Mouse (Mus musculus): ENCODE measurements around the gene Med13l. TPM values are rescaled to one million over a fixed set of nuclear protein-coding genes. Genes with fewer than 3 reads are reported as not detected.
A peak's percentile ranks its signal among the peaks of the same experiment; 100 is the strongest.
"Not testable (repeated sequence)": the region's sequence is repeated elsewhere in the genome, so short reads cannot be mapped to it uniquely, and the experiment has no call there.

The Med13l gene
- polyA plus RNA-seq, 1 experiment from 2014 or later: 12.2 TPM

DNA sequence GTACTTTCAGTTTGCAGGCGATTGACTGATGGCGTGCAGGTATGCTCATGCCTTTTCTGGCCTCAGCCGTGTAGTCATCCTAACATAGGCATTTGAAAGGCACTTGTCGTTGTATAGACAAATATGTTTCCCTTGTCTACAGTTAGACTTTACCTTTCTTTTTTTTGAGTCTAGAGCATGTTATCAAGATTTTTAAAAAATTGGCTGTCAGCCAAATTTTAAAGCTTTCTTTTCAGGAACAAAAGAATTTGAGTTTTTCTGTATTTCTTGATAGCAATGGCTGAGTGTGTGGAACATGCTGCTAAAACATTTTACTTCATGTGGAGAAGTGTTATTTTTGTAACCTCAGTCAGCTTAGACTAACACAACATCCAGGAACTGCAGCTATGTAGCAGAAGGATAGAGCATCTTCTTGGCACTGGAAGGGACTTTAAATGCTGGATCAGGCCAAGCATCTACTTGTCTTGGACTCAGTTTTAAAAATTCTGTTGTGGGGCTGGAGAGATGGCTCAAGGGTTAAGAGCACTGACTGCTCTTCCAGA lies 89.6 kb downstream of the Med13l start:
- no peak overlapping the region for H3K27ac ChIP-seq (ENCODE audit: low read length)
- H3K9me3 ChIP-seq (replicated peaks; ENCODE audit: control insufficient read depth, low read length): no peaks in the 10 kb centered on the region
- H3K9ac ChIP-seq (ENCODE audit: low read depth, low read length): no peak overlapping the region
- no peak overlapping the region for H3K4me2 ChIP-seq (ENCODE audit: low read depth, low read length)
- H3K27me3 ChIP-seq (ENCODE audit: control insufficient read depth, insufficient read depth, low read depth, low read length): no peaks in the 10 kb centered on the region
- H3K36me3 ChIP-seq (ENCODE audit: control insufficient read depth, insufficient read depth): no peaks in the 10 kb centered on the region
- H3K4me1 ChIP-seq (ENCODE audit: control insufficient read depth, low read depth, low read length): peaks cover 33% of the 10 kb centered on the region
- 83% methylated on average over 4 of the region's 4 CpGs for WGBS (ENCODE audit: insufficient replicate concordance)
- no peak overlapping the region for H3K4me3 ChIP-seq (ENCODE audit: low read depth, low read length)
- ATAC-seq (ENCODE audit: low read depth): no peak

DNA sequence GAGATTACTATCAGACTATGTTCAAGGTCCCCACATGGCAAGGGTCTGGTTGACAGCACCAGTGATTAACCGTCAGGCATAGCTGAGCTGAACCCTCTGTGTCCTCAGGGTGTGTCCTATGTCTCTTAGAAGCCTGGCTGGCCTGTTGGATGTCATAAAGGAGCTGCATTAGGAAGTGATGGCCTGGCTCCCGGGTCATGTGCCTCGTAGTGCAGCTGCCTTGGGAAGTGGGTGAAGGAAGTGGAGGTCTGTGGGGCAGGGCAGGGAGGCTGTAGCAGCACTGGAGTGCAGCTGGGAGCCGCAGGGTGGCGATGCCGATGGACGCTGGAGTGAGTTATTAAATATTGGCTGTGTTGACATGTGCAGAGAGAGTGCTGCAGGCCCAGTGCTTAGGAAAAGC lies 90.3 kb downstream of the Med13l start:
- no peaks in the 10 kb centered on the region for H3K27me3 ChIP-seq (ENCODE audit: control insufficient read depth, insufficient read depth, low read depth, low read length)
- WGBS (ENCODE audit: insufficient replicate concordance): 71% methylated on average over 7 of the region's 7 CpGs
- peaks cover 28% of the 10 kb centered on the region for H3K4me1 ChIP-seq (ENCODE audit: control insufficient read depth, low read depth, low read length)
- no peak overlapping the region for H3K27ac ChIP-seq (ENCODE audit: low read length)
- H3K4me2 ChIP-seq (ENCODE audit: low read depth, low read length): no peak overlapping the region
- no peak overlapping the region for H3K4me3 ChIP-seq (ENCODE audit: low read depth, low read length)
- H3K9me3 ChIP-seq (replicated peaks; ENCODE audit: control insufficient read depth, low read length): no peaks in the 10 kb centered on the region
- H3K36me3 ChIP-seq (ENCODE audit: control insufficient read depth, insufficient read depth): no peaks in the 10 kb centered on the region
- H3K9ac ChIP-seq (ENCODE audit: low read depth, low read length): no peak overlapping the region
- ATAC-seq (ENCODE audit: low read depth): 0 out of 2 replicates have a peak, but pooled peaks have one; percentile 16

DNA sequence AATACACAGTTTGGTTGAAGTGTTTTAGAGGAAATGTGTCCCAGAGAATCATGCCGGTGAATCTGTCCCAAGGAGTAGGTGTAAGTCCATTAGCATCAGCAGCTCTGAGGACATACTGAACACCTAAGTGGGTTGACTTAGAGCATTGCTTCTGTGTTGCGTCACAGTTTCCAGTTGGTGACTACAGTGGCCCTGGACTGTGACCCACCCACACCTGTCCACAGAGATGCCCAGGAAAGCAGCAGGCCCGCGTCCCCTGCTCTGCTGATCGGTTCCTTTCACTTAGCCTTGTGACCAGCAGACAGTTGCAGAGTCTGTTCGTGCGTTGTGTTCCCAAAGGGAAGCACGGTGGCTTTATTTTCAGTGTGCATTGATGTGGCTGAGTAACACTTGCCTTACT lies 92.1 kb downstream of the Med13l start:
- H3K4me2 ChIP-seq (ENCODE audit: low read depth, low read length): no peak overlapping the region
- peak; percentile 70 for ATAC-seq (ENCODE audit: low read depth)

DNA sequence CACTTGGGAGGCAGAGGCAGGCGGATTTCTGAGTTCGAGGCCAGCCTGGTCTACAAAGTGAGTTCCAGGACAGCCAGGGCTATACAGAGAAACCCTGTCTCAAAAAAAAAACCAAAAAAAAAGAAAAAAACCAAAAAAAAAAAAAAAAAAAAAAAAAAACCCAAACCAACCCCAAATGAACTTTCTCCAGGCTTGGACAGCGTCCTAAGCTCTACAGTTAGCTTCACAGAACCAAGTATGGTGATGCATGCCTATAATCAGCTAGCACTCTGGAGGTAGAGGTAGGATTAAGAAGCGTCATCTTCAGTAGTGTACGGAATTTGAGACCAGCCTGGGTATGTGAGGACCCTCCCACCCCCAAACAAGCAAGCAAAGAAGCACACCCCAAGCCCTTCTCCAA lies 92.6 kb downstream of the Med13l start:
- not testable (repeated sequence) for H3K27me3 ChIP-seq (ENCODE audit: control insufficient read depth, insufficient read depth, low read depth, low read length); H3K27ac ChIP-seq (ENCODE audit: low read length); H3K4me3 ChIP-seq (ENCODE audit: low read depth, low read length); H3K9ac ChIP-seq (ENCODE audit: low read depth, low read length); H3K36me3 ChIP-seq (ENCODE audit: control insufficient read depth, insufficient read depth); H3K4me2 ChIP-seq (ENCODE audit: low read depth, low read length); H3K4me1 ChIP-seq (ENCODE audit: control insufficient read depth, low read depth, low read length); ATAC-seq (ENCODE audit: low read depth); H3K9me3 ChIP-seq (replicated peaks; ENCODE audit: control insufficient read depth, low read length)
- WGBS (ENCODE audit: insufficient replicate concordance): 85% methylated on average over 5 of the region's 5 CpGs

More for the DNA sequence above, 92.1 kb downstream of the Med13l start:
- Histone ChIP-seq H3K9me3 (replicated peaks; ENCODE audit: control insufficient read depth, low read length) (no peaks in the 10 kb centered on the region), H3K9ac (ENCODE audit: low read depth, low read length) (no peak overlapping the region), H3K36me3 (ENCODE audit: control insufficient read depth, insufficient read depth) (no peaks in the 10 kb centered on the region), H3K4me3 (ENCODE audit: low read depth, low read length) (no peak overlapping the region), H3K27ac (ENCODE audit: low read length) (no peak overlapping the region), H3K27me3 (ENCODE audit: control insufficient read depth, insufficient read depth, low read depth, low read length) (no peaks in the 10 kb centered on the region), H3K4me1 (ENCODE audit: control insufficient read depth, low read depth, low read length) (peaks cover 11% of the 10 kb centered on the region)
- WGBS (ENCODE audit: insufficient replicate concordance): 78% methylated on average over 8 of the region's 8 CpGs

DNA sequence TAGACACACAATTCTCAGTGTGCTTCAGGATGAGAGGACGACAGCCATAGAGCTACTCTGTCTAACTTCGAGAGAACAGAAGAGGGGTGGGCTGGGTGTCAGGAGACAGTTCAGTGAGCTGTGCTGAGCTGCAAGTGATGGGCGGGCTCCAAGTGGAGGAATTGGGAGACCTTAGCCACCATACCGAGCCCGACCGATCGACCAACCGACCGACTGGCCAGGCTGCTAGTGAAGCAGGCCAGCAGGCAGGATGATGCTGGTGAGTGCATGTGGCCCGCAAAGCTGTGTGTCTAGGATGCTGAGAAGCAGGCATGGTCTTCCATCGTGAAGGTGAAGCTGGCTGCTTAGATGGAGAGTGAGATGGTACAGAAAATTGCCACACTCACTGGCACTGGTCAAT lies 94.1 kb downstream of the Med13l start:
- no peak overlapping the region for H3K9ac ChIP-seq (ENCODE audit: low read depth, low read length)
- H3K27me3 ChIP-seq (ENCODE audit: control insufficient read depth, insufficient read depth, low read depth, low read length): no peaks in the 10 kb centered on the region
- H3K4me3 ChIP-seq (ENCODE audit: low read depth, low read length): no peak overlapping the region
- H3K4me2 ChIP-seq (ENCODE audit: low read depth, low read length): no peak overlapping the region
- no peaks in the 10 kb centered on the region for H3K36me3 ChIP-seq (ENCODE audit: control insufficient read depth, insufficient read depth)
- ATAC-seq (ENCODE audit: low read depth): no peak
- no peak overlapping the region for H3K27ac ChIP-seq (ENCODE audit: low read length)
- 86% methylated on average over 11 of the region's 11 CpGs for WGBS (ENCODE audit: insufficient replicate concordance)
- peaks cover 12% of the 10 kb centered on the region for H3K4me1 ChIP-seq (ENCODE audit: control insufficient read depth, low read depth, low read length)
- H3K9me3 ChIP-seq (replicated peaks; ENCODE audit: control insufficient read depth, low read length): no peaks in the 10 kb centered on the region

DNA sequence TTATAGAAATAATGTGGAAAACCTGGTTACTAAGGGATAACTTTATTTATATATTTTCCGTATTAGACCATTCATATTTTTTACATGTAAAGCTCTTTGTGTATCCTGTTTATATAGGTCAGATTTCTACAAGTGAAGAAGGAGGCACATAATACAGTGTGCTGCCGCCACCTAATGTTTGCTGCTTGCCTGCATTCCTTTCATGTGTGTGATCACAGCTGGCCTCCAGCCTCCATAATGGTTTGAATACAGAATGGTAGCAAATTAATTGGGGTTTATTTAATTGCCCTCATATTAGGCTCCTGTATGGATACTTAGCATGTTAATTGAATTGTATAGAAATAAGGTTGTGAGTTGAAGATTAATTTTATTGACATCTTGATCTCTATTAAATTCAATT lies 94.5 kb downstream of the Med13l start:
- Histone ChIP-seq H3K9me3 (replicated peaks; ENCODE audit: control insufficient read depth, low read length) (no peaks in the 10 kb centered on the region), H3K36me3 (ENCODE audit: control insufficient read depth, insufficient read depth) (no peaks in the 10 kb centered on the region), H3K27ac (ENCODE audit: low read length) (no peak overlapping the region), H3K4me3 (ENCODE audit: low read depth, low read length) (no peak overlapping the region), H3K9ac (ENCODE audit: low read depth, low read length) (no peak overlapping the region), H3K27me3 (ENCODE audit: control insufficient read depth, insufficient read depth, low read depth, low read length) (no peaks in the 10 kb centered on the region), H3K4me2 (ENCODE audit: low read depth, low read length) (no peak overlapping the region), H3K4me1 (ENCODE audit: control insufficient read depth, low read depth, low read length) (peaks cover 12% of the 10 kb centered on the region)
- 55% methylated on average over 2 of the region's 2 CpGs for WGBS (ENCODE audit: insufficient replicate concordance)
- ATAC-seq (ENCODE audit: low read depth): no peak

DNA sequence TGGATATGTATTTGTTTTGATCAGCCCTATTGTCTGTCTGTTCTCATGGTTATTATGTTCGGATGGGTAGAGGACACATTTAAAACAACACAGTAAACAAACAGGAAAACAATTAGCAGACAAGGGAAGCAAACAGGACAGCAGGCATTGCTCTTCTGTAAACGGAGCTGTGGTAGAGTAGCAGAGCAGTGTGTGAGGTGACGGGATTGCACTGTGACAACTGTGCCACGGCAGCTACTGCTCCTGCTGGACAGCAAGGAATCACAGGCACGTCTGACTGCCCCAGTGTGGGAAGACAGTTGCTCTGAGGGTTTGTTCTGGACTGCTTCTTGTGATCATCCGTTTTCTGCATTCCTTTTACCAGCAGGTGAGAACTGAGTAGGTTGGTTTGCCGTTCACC lies 94.9 kb downstream of the Med13l start:
- Histone ChIP-seq H3K27me3 (ENCODE audit: control insufficient read depth, insufficient read depth, low read depth, low read length) (no peaks in the 10 kb centered on the region), H3K4me1 (ENCODE audit: control insufficient read depth, low read depth, low read length) (peaks cover 12% of the 10 kb centered on the region), H3K27ac (ENCODE audit: low read length) (no peak overlapping the region), H3K36me3 (ENCODE audit: control insufficient read depth, insufficient read depth) (no peaks in the 10 kb centered on the region), H3K4me3 (ENCODE audit: low read depth, low read length) (no peak overlapping the region), H3K9ac (ENCODE audit: low read depth, low read length) (no peak overlapping the region), H3K4me2 (ENCODE audit: low read depth, low read length) (no peak overlapping the region), H3K9me3 (replicated peaks; ENCODE audit: control insufficient read depth, low read length) (no peaks in the 10 kb centered on the region)
- ATAC-seq (ENCODE audit: low read depth): no peak
- 57% methylated on average over 7 of the region's 7 CpGs for WGBS (ENCODE audit: insufficient replicate concordance)

DNA sequence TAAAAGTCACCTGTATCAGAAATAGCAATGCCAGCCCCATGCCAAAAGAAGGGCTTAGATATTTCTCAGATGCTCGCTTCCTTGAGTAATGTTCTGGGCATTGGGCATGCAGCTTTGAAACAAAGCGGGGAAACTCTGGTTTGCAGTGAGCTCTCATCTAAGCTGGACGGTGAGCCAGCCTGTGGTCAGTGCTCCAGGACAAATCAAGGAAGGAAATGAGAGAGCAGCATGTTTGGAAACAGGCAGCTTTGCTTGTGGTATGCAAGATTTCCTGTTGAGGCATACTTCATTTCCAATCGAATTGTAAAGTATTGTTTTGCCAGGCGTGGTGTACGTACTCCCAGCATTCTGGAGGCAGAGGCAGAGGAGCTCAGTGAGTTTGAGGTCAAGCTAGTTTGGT lies 95.5 kb downstream of the Med13l start:
- 0 out of 2 replicates have a peak overlapping the region, but pooled peaks have one; percentile 10 for H3K4me2 ChIP-seq (ENCODE audit: low read depth, low read length)
- H3K36me3 ChIP-seq (ENCODE audit: control insufficient read depth, insufficient read depth): no peaks in the 10 kb centered on the region
- H3K27ac ChIP-seq (ENCODE audit: low read length): no peak overlapping the region
- H3K9me3 ChIP-seq (replicated peaks; ENCODE audit: control insufficient read depth, low read length): no peaks in the 10 kb centered on the region
- no peak overlapping the region for H3K4me3 ChIP-seq (ENCODE audit: low read depth, low read length)
- H3K4me1 ChIP-seq (ENCODE audit: control insufficient read depth, low read depth, low read length): peaks cover 9% of the 10 kb centered on the region
- WGBS (ENCODE audit: insufficient replicate concordance): 52% methylated on average over 6 of the region's 6 CpGs
- no peak for ATAC-seq (ENCODE audit: low read depth)
- H3K27me3 ChIP-seq (ENCODE audit: control insufficient read depth, insufficient read depth, low read depth, low read length): no peaks in the 10 kb centered on the region
- H3K9ac ChIP-seq (ENCODE audit: low read depth, low read length): no peak overlapping the region

DNA sequence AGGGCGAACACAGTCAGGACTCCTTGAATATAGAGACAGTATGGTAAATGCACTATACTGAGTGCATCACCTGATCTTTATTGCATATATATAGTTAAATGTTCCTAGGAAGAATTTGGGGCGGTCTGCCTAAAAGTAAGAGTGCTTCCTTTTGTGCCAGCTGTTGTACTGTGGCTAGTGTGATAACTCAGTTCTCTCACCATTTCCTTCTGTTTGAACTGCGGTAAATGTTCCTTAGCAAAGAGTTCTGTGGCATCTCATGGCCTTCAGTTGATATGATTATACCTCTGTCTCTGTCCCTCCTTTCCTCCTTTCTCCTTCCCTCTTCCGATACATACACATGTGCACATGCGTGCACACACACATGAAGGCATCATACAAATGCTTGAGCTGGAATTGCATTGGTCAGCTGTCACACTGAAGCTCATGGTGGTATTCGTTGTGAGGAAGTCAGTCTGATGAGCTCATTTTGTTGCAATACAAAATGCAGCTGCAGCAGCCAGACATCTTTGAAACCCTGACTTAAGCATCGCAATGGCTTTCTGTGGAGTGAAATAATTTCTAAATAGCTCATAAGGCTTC lies 97.9 kb downstream of the Med13l start:
- no peaks in the 10 kb centered on the region for H3K27me3 ChIP-seq (ENCODE audit: control insufficient read depth, insufficient read depth, low read depth, low read length)
- peaks cover 5% of the 10 kb centered on the region for H3K4me1 ChIP-seq (ENCODE audit: control insufficient read depth, low read depth, low read length)
- H3K4me2 ChIP-seq (ENCODE audit: low read depth, low read length): no peak overlapping the region
- no peak for ATAC-seq (ENCODE audit: low read depth)
- H3K9me3 ChIP-seq (replicated peaks; ENCODE audit: control insufficient read depth, low read length): no peaks in the 10 kb centered on the region
- H3K27ac ChIP-seq (ENCODE audit: low read length): no peak overlapping the region
- H3K4me3 ChIP-seq (ENCODE audit: low read depth, low read length): no peak overlapping the region
- H3K9ac ChIP-seq (ENCODE audit: low read depth, low read length): no peak overlapping the region
- H3K36me3 ChIP-seq (ENCODE audit: control insufficient read depth, insufficient read depth): no peaks in the 10 kb centered on the region
- WGBS (ENCODE audit: insufficient replicate concordance): 45% methylated on average over 7 of the region's 7 CpGs
